ENCODE assay signal across 8 mouse cellular contexts in genomic region chr17:88758003-88758437, GRCm38 (mm10). TPM values are rescaled to one million over a fixed set of nuclear protein-coding genes. Genes with fewer than 3 reads are reported as not detected.
DNase-seq lines count a peak whose midpoint lies in the region; ATAC-seq and TF ChIP-seq lines count a peak whose summit lies in the region.
"Had no signal": no experiment of that assay in that cellular context is flagged by ENCODE, and none has a peak within 500 bp of the region (broad histone marks: within the 10 kb centered on the region; RNA-seq: fewer than 3 reads in every experiment).

No protein-coding gene starts in this region.

- H3K36me3 ChIP-seq in thymus, adult 2 months (ENCODE audit: control insufficient read depth, insufficient read depth, low read length) = no peaks in the 10 kb centered on the region
- H3K36me3 ChIP-seq in midbrain, embryonic 14.5 days (ENCODE audit: control insufficient read depth, insufficient read depth, low read length) = no peaks in the 10 kb centered on the region
- no peaks in the 10 kb centered on the region for H3K36me3 ChIP-seq in limb, embryonic 10.5 days
- H3K36me3 ChIP-seq in intestine, embryonic 15.5 days = no peaks in the 10 kb centered on the region

- H3K27me3 ChIP-seq in thymus, adult 2 months (ENCODE audit: control insufficient read depth, insufficient read depth, low read length) = no peaks in the 10 kb centered on the region
- H3K27me3 ChIP-seq in midbrain, embryonic 14.5 days (ENCODE audit: control insufficient read depth, insufficient read depth, low read length) = peaks cover 4% of the 10 kb centered on the region; the same call in 1 of the 2 replicates
- H3K27me3 ChIP-seq in limb, embryonic 10.5 days (ENCODE audit: low read depth, poor library complexity, severe bottlenecking) = no peaks in the 10 kb centered on the region
- no peaks in the 10 kb centered on the region for H3K27me3 ChIP-seq in intestine, embryonic 15.5 days (replicated peaks)

- peak; percentile 16 for DNase-seq in thymus, postnatal 25 days
- DNase-seq in thymus, adult 2 months = no peak
- DNase-seq in frontal cortex, postnatal 36 days (ENCODE audit: low spot score in 2 of 2) = peak; percentile 66 to 76
- DNase-seq in midbrain, embryonic 14.5 days = peak; percentile 89
- no peak for DNase-seq in limb, embryonic 10.5 days (ENCODE audit: low spot score)
- no peak for DNase-seq in MN1 (ENCODE audit: low spot score)

- peaks cover 15% of the 10 kb centered on the region for H3K4me1 ChIP-seq in thymus, adult 2 months (replicated peaks; ENCODE audit: control insufficient read depth, insufficient read depth, low read length)
- H3K4me1 ChIP-seq in midbrain, embryonic 14.5 days (ENCODE audit: control insufficient read depth, insufficient read depth, low read length) = peaks cover 41% of the 10 kb centered on the region
- peaks cover 16% of the 10 kb centered on the region for H3K4me1 ChIP-seq in limb, embryonic 10.5 days
- H3K4me1 ChIP-seq in intestine, embryonic 15.5 days (replicated peaks) = no peaks in the 10 kb centered on the region

- TF ChIP-seq CTCF in thymus, adult 2 months (IDR thresholded peaks at IDR 0.05; ENCODE audit: borderline replicate concordance, control insufficient read depth, extremely low read depth, insufficient read depth, low read length, poor library complexity) = no peak

- WGBS in thymus, adult 2 months = 31% methylated on average over 9 of the region's 9 CpGs
- under 1% methylated on average over 9 of the region's 9 CpGs for WGBS in midbrain, embryonic 14.5 days
- WGBS in limb, embryonic 10.5 days = 25% methylated on average over 9 of the region's 9 CpGs
- 14% methylated on average over 9 of the region's 9 CpGs for whole genome bisulfite sequencing in intestine, embryonic 15.5 days

- ATAC-seq in midbrain, embryonic 14.5 days (ENCODE audit: low FRiP score, low TSS enrichment) = peak; percentile 81
- ATAC-seq in intestine, embryonic 15.5 days = no peak

- H3K27ac ChIP-seq in thymus, adult 2 months (ENCODE audit: control insufficient read depth, insufficient read depth, low read length) = no peak overlapping the region
- peak overlapping the region; percentile 87 for H3K27ac ChIP-seq in midbrain, embryonic 14.5 days (replicated peaks; ENCODE audit: low read depth, low read length)
- no peak overlapping the region for H3K27ac ChIP-seq in limb, embryonic 10.5 days
- H3K27ac ChIP-seq in intestine, embryonic 15.5 days = no peak overlapping the region

- H3K9ac ChIP-seq in midbrain, embryonic 14.5 days (replicated peaks; ENCODE audit: low read length) = no peak overlapping the region
- H3K9ac ChIP-seq in intestine, embryonic 15.5 days = no peak overlapping the region

- H3K4me2 ChIP-seq in midbrain, embryonic 14.5 days (ENCODE audit: low read length) = peak overlapping the region; percentile 31; the same call in 1 of the 2 replicates
- no peak overlapping the region; the same call in 1 of the 2 replicates for H3K4me2 ChIP-seq in intestine, embryonic 15.5 days (replicated peaks)

- no peak overlapping the region for H3K4me3 ChIP-seq in thymus, adult 2 months (ENCODE audit: control insufficient read depth, insufficient read depth, low read length)
- H3K4me3 ChIP-seq in midbrain, embryonic 14.5 days (replicated peaks; ENCODE audit: low read depth, low read length) = no peak overlapping the region
- H3K4me3 ChIP-seq in limb, embryonic 10.5 days = no peak overlapping the region
- no peak overlapping the region for H3K4me3 ChIP-seq in intestine, embryonic 15.5 days (replicated peaks)

- H3K9me3 ChIP-seq in midbrain, embryonic 14.5 days (ENCODE audit: control insufficient read depth, low read length) = no peaks in the 10 kb centered on the region
- H3K9me3 ChIP-seq in limb, embryonic 10.5 days (replicated peaks) = no peaks in the 10 kb centered on the region
- no peaks in the 10 kb centered on the region for H3K9me3 ChIP-seq in intestine, embryonic 15.5 days

- no peak for TF ChIP-seq POLR2A in thymus, adult 2 months (IDR thresholded peaks at IDR 0.05; ENCODE audit: control insufficient read depth, extremely low read depth, insufficient read depth, low read length, poor library complexity)

RNA-seq across cellular contexts. Expression of gene Lhcgr, which starts 33.8 kb away (rescaled TPM):
- 0.11 TPM in 1 of 2 replicates, not detected in the other for polyA plus RNA-seq in thymus, adult 2 months (2012; rRNA removed)
- polyA plus RNA-seq in midbrain, embryonic 14.5 days (2014; fragmentation: Nextera tagmentation; extraction: Ambion mirVana) = 1.1 TPM in 2 replicates
- 0.38 TPM in 1 of 2 replicates, not detected in the other for polyA plus RNA-seq in limb, embryonic 10.5 days (2016; fragmentation: Nextera tagmentation; extraction: Ambion mirVana)
- polyA plus RNA-seq in intestine, embryonic 15.5 days (2015; fragmentation: Nextera tagmentation; extraction: Ambion mirVana) = 0.09 TPM in 1 of 2 replicates, not detected in the other
- polyA plus RNA-seq: liver, embryonic 16.5 days had no signal

Comparison
In these comparisons a context has a peak if more than half of its experiments do, and no peak if none do; other contexts are left out.
1. DNase-seq: peak in thymus, postnatal 25 days (single experiment), frontal cortex, postnatal 36 days (2 of 2) and midbrain, embryonic 14.5 days (single experiment); none in thymus, adult 2 months (single experiment), limb, embryonic 10.5 days (single experiment) and MN1 (single experiment).